Comparison of ENCODE assay signal across 8 mouse cellular contexts in genomic region chr2:119237210-119237870, GRCm38 (mm10). TPM values are rescaled to one million over a fixed set of nuclear protein-coding genes. Genes with fewer than 3 reads are reported as not detected.
DNase-seq lines count a peak whose midpoint lies in the region; ATAC-seq and TF ChIP-seq lines count a peak whose summit lies in the region.

TSS of gene Spint1 (plus strand) at chr2:119237362.

- peak; percentile 75 for ATAC-seq in intestine, embryonic 15.5 days
- no peak for ATAC-seq in liver, postnatal 0 days
- no peak for ATAC-seq in activated CD4-positive, CD25-positive, alpha-beta regulatory T cell, adult 4 months

- no peak for TF ChIP-seq EP300 in liver, postnatal 0 days (IDR thresholded peaks at IDR 0.05; ENCODE audit: low read depth)

- intact Hi-C loops in left cerebral cortex, adult 2 months (cut with DNase I), result no loop called here
- intact Hi-C loops in left cerebral cortex, postnatal 25 days (cut with DNase I), result no loop called here

- under 1% methylated on average over 73 of the region's 73 CpGs for WGBS in embryonic facial prominence, embryonic 10.5 days
- under 1% methylated on average over 73 of the region's 73 CpGs for WGBS in intestine, embryonic 15.5 days
- under 1% methylated on average over 69 of the region's 73 CpGs for WGBS in liver, postnatal 0 days (ENCODE audit: insufficient replicate concordance)
- under 1% methylated on average over 73 of the region's 73 CpGs for WGBS in small intestine, adult 2 months

- no peaks in the 10 kb centered on the region for H3K36me3 ChIP-seq in embryonic facial prominence, embryonic 10.5 days (replicated peaks)
- H3K36me3 ChIP-seq in intestine, embryonic 15.5 days, result no peaks in the 10 kb centered on the region
- H3K36me3 ChIP-seq in liver, postnatal 0 days (replicated peaks; ENCODE audit: insufficient read depth, low read length), result no peaks in the 10 kb centered on the region
- peaks cover 18% of the 10 kb centered on the region; the same call in 1 of the 2 replicates for H3K36me3 ChIP-seq in small intestine, adult 2 months (ENCODE audit: control insufficient read depth, insufficient read depth, low read length)

- no peak for TF ChIP-seq CTCF in left cerebral cortex, adult 2 months (IDR thresholded peaks at IDR 0.05)
- no peak for TF ChIP-seq CTCF in liver, postnatal 0 days (IDR thresholded peaks at IDR 0.05; ENCODE audit: low read depth)
- no peak for TF ChIP-seq CTCF in small intestine, adult 2 months (IDR thresholded peaks at IDR 0.05; ENCODE audit: extremely low read depth, insufficient read length, insufficient replicate concordance, low read depth, low read length)

- no peak for DNase-seq in left cerebral cortex, adult 2 months (ENCODE audit: extremely low spot score in 1 of 2, low spot score in 2 of 2)
- no peak for DNase-seq in left cerebral cortex, postnatal 25 days (ENCODE audit: low spot score in 2 of 2)
- peak; percentile 59 for DNase-seq in embryonic facial prominence, embryonic 10.5 days (ENCODE audit: low spot score)
- DNase-seq in liver, postnatal 0 days, result no peak
- no peak for DNase-seq in c-Kit-positive CD71-positive TER-119-positive erythroid progenitor cells, embryonic 14.5 days (ENCODE audit: low spot score)

- peak within 1 kb of the TSS; percentile 82 for H3K4me2 ChIP-seq in intestine, embryonic 15.5 days (replicated peaks)
- peak within 1 kb of the TSS; percentile 72 for H3K4me2 ChIP-seq in liver, postnatal 0 days (ENCODE audit: low read depth, low read length)

- TF ChIP-seq POLR2A in small intestine, adult 2 months (IDR thresholded peaks at IDR 0.05; ENCODE audit: low read depth, low read length), result peak; percentile 56

- peak within 1 kb of the TSS; percentile 34 for H3K4me3 ChIP-seq in left cerebral cortex, adult 2 months
- peak within 1 kb of the TSS; percentile 61 for H3K4me3 ChIP-seq in embryonic facial prominence, embryonic 10.5 days
- peak within 1 kb of the TSS; percentile 51 for H3K4me3 ChIP-seq in intestine, embryonic 15.5 days (replicated peaks)
- peak within 1 kb of the TSS; percentile 58 for H3K4me3 ChIP-seq in liver, postnatal 0 days (ENCODE audit: low read depth, low read length)
- peak within 1 kb of the TSS; percentile 83 for H3K4me3 ChIP-seq in small intestine, adult 2 months (ENCODE audit: low read depth, low read length)

- H3K9ac ChIP-seq in intestine, embryonic 15.5 days, result peak within 1 kb of the TSS; percentile 74
- H3K9ac ChIP-seq in liver, postnatal 0 days (replicated peaks), result no peak within 1 kb of the TSS; the same call in 1 of the 2 replicates

- H3K9me3 ChIP-seq in embryonic facial prominence, embryonic 10.5 days, result no peaks in the 10 kb centered on the region
- no peaks in the 10 kb centered on the region for H3K9me3 ChIP-seq in intestine, embryonic 15.5 days
- no peaks in the 10 kb centered on the region for H3K9me3 ChIP-seq in liver, postnatal 0 days (ENCODE audit: low read length)

- H3K27ac ChIP-seq in left cerebral cortex, adult 2 months, result no peak within 1 kb of the TSS
- peak within 1 kb of the TSS; percentile 78 for H3K27ac ChIP-seq in embryonic facial prominence, embryonic 10.5 days (replicated peaks)
- H3K27ac ChIP-seq in intestine, embryonic 15.5 days, result peak within 1 kb of the TSS; percentile 90
- no peak within 1 kb of the TSS for H3K27ac ChIP-seq in liver, postnatal 0 days (ENCODE audit: low read depth)
- peak within 1 kb of the TSS; percentile 96 for H3K27ac ChIP-seq in small intestine, adult 2 months (ENCODE audit: insufficient read depth, low read depth, low read length)

- peaks cover 15% of the 10 kb centered on the region for H3K4me1 ChIP-seq in embryonic facial prominence, embryonic 10.5 days
- peaks cover 17% of the 10 kb centered on the region for H3K4me1 ChIP-seq in intestine, embryonic 15.5 days (replicated peaks)
- H3K4me1 ChIP-seq in liver, postnatal 0 days (ENCODE audit: insufficient read depth), result peaks cover 11% of the 10 kb centered on the region
- peaks cover 13% of the 10 kb centered on the region for H3K4me1 ChIP-seq in small intestine, adult 2 months (ENCODE audit: control insufficient read depth, insufficient read depth, insufficient read length, low read length)

- peaks cover 77% of the 10 kb centered on the region for H3K27me3 ChIP-seq in embryonic facial prominence, embryonic 10.5 days (replicated peaks; ENCODE audit: low read depth, poor library complexity, severe bottlenecking)
- H3K27me3 ChIP-seq in intestine, embryonic 15.5 days (replicated peaks), result peaks cover 35% of the 10 kb centered on the region
- H3K27me3 ChIP-seq in liver, postnatal 0 days (ENCODE audit: insufficient read depth, low read length), result peaks cover 43% of the 10 kb centered on the region
- no peaks in the 10 kb centered on the region for H3K27me3 ChIP-seq in small intestine, adult 2 months (ENCODE audit: control insufficient read depth, insufficient read depth, low read length)

RNA-seq across cellular contexts. Expression of gene Spint1, which starts in this region (rescaled TPM):
- 1 to 10 TPM in 1 of 2 experiments, under 1 TPM in 1; 0.96 to 1.2 TPM for total RNA-seq in left cerebral cortex, adult 2 months (2021)
- total RNA-seq in left cerebral cortex, postnatal 25 days (2021), result 1 to 10 TPM; 1.3 to 1.4 TPM
- 11.1 and 11.4 TPM in 2 replicates for polyA plus RNA-seq in embryonic facial prominence, embryonic 10.5 days (2016; fragmentation: Nextera tagmentation; extraction: Ambion mirVana)
- 96.1 and 108 TPM in 2 replicates for polyA plus RNA-seq in intestine, embryonic 15.5 days (2015; fragmentation: Nextera tagmentation; extraction: Ambion mirVana)
- 0.44 and 0.60 TPM in 2 replicates for polyA plus RNA-seq in liver, postnatal 0 days (2015; fragmentation: Nextera tagmentation; extraction: Ambion mirVana)
- 139 and 367 TPM in 2 replicates for polyA plus RNA-seq in small intestine, adult 2 months (2012; rRNA removed)
- polyA plus RNA-seq in activated CD4-positive, CD25-positive, alpha-beta regulatory T cell, adult 4 months (2017; shearing (Covaris generic)), result not detected

Comparison
In these comparisons a context has a peak if more than half of its experiments do, and no peak if none do; other contexts are left out.
1. H3K27ac ChIP-seq: peak in embryonic facial prominence, embryonic 10.5 days (single experiment), intestine, embryonic 15.5 days (single experiment) and small intestine, adult 2 months (single experiment); none in left cerebral cortex, adult 2 months (single experiment) and liver, postnatal 0 days (single experiment).
2. Peak in every context shown above with its lines, with median percentiles within 50 percentile points of each other: H3K4me3 ChIP-seq.